Mouse (Mus musculus): ENCODE results near the gene Gm16253.
"Not testable (repeated sequence)": the region's sequence is repeated elsewhere in the genome, so short reads cannot be mapped to it uniquely, and the experiment has no call there.

The Gm16253 gene

DNA sequence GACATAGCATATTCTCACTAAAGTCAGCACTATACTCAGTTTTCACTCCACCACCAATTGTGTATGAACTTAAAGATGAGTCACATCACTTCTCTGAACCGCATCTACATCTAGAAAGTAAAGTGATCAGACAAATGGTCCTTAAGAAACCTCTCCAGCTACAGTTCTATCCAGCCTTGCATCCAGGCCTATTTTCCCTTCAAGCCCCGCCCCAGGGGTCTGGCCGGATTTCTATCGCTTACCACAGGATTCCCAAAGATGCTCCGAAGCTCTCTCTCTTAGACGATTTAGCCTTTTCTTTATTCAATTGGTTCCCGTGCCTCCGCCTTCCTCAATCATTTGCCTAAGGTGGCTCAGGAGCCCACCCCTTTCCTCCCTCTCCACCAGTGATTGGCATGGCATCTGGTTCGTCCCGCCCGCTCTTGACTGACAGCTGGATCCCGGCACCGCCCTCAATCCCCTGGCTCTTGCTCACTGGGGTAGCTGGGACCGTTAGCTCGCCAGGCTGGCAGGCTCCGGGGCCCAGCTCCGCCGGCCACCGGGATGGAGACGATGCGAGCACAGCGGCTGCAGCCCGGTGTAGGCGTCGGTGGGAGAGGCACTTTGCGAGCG lies 24.0 kb downstream of the Gm16253 start, which contains the start of gene Lix1l:
Gene Lix1l, plus strand, starts transcription at position 511 of the 612 bp plus-strand sequence.
- peak; percentile 91 for DNase-seq

GRCm38 (mm10) chr3:96601251-96601787 lies 24.5 kb downstream of the Gm16253 start:
- DNase-seq, result peak; percentile 66

GRCm38 (mm10) chr3:96601941-96602703 lies 25.3 kb downstream of the Gm16253 start:
- DNase-seq, result no peak

GRCm38 (mm10) chr3:96602704-96603084 lies 25.9 kb downstream of the Gm16253 start:
- no peak for DNase-seq

- no peak for DNase-seq
Observed at GRCm38 (mm10) chr3:96603311-96603710, 26.5 kb downstream of the Gm16253 start.

DNA sequence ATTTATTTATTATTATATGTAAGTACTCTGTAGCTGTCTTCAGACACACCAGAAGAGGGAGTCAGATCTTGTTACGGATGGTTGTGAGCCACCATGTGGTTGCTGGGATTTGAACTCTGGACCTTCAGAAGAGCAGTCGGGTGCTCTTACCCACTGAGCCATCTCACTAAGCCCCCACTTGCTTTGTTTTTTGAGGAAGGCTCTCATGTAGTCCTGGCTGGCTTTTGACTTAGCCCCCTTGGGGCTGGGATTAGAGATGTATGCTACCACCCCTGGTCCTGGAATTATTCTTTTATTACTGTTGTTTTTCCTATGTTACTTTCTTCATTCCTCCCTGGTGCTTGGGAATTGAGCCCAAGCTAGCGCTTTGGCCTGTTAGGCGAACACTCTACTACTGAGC lies 29.2 kb downstream of the Gm16253 start:
- DNase-seq, result not testable (repeated sequence)

- no peak for DNase-seq
Observed at GRCm38 (mm10) chr3:96606618-96607017, 29.8 kb downstream of the Gm16253 start.

- DNase-seq, result no peak
Observed at GRCm38 (mm10) chr3:96617941-96618340, 41.2 kb downstream of the Gm16253 start.

DNA sequence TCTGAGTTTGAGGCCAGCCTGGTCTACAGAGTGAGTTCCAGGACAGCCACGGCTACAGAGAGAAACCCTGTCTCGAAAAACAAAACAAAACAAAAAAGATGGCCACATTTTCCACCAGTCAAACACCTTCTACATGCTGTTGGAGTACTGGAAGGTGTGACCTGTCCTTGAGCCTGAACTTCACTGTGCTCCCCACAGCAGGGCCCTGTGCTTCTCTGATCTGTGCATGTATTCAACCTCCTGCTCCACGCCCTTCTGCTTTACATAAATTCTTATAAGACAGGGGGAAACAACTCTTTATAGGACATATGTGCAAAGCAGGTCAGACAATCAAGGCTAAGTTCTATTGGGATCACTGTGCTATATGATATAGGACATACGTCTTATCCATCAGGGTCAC lies 46.4 kb downstream of the Gm16253 start:
- no peak for DNase-seq

DNA sequence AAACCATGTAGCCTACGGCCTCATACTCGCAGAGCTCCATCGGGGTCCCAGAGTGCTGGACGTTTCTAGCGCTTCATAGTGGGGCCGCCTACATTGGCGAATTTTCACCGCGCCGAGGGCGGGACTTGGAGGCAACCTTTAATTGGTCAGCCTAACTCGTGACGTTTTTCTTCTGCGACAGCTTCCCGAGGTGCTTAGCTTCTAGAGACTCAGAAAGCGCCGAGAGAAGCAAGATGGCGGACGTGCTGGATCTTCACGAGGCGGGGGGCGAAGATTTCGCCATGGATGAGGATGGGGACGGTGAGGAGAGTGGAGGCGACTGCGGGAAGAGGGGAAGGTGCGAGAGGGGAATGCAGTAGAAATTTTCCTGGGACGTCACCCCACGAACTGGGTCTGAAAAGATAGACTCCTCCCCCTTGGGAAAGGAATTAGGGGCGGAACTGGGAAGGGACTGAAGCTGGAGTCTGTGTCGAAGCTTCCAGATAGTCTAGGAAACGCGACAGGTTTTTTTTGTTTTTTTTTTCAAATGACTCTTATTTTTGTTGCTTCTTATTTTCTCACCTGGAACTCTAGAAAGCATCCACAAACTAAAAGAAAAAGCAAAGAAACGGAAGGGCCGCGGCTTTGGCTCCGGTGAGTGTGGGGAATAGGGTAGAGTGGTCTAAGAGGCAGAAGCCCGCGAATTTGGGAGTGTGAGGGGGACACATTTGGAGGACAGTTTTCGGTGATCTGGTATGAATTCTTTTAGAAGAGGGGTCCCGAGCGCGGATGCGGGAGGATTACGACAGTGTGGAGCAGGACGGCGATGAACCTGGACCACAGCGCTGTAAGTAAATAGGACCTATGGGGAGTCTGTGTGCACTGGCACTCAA lies 53.2 kb downstream of the Gm16253 start, which contains the start of gene Rbm8a:
Gene Rbm8a, plus strand, starts transcription at position 205 of the 872 bp plus-strand sequence.
- peak; percentile 98 for DNase-seq

All from kidney, adult 9 months (tissue).